Mouse (Mus musculus): ENCODE results near the gene Fzd10. TPM values are rescaled to one million over a fixed set of nuclear protein-coding genes. Genes with fewer than 3 reads are reported as not detected.

Fzd10 gene
- not detected in 2 replicates for total RNA-seq (2012; rRNA removed)
- not detected for polyA plus RNA-seq (2012; ENCODE audit: insufficient read depth in 1 of 2, insufficient read length in 2 of 2, low read depth in 1 of 2, low replicate concordance in 2 of 2, missing spikeins in 1 of 2)

DNA sequence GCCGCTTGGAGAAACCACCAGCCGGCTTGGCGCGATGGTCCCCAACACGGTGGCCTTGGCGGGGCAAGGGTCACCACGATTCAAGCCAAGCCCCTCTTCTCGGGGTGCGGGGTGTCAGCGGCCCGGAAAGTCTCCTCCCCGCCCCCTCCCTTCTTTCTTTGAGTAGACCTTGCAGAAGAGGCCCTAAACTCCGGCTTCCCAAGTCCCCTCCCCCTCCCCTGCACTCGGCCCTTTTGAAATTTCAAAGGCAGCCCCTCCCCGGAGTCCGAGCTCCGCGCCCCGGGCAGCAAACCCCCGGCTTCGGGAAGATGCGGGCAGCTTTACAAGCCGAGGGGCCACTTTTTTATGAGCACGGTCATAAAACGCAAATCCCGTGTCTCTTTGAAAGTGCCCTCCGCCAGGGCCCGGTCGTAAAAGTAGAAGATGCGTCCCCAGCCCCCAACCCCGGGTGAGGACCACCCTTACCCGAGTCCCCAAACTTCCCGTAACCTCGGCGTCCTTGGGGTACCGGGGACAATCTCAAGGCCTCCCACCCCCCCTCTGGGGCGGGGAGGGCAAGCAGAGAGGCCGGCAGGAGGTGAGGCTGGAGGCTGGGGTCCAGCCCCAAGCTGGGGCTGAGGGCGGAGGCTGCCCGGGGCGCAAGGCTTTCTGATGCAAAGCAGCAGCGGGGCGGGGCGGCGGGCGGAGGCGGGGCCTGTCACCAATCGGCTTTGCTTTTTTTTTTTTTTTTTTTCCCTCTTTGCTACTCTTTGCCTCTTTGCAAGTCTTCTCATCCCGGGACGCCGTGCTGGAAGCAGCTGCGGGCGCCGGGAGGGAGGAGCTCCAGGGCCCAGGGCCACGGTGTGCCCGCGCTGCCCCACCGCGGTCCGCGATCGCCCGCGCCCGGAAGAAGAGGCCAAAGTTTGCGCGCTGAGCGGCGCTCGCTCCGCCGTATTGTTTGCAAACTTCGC lies at the start of gene Fzd10:
Gene Fzd10, plus strand, starts transcription at position 773 of the 950 bp plus-strand sequence.
- Histone ChIP-seq H3K4me3 (ENCODE audit: control insufficient read depth in 1 of 2, insufficient read depth in 1 of 2, low read depth in 2 of 2, low read length in 2 of 2) (no peak within 1 kb of the TSS), H3K79me2 (ENCODE audit: control insufficient read depth, insufficient read depth, low read length, poor library complexity) (no peaks in the 10 kb centered on the region), H3K27me3 (ENCODE audit: control insufficient read depth in 1 of 2, insufficient read depth in 2 of 2, low read length in 2 of 2) (no peaks in the 10 kb centered on the region), H3K36me3 (ENCODE audit: control insufficient read depth in 1 of 2, insufficient read depth in 2 of 2, low read length in 2 of 2) (no peaks in the 10 kb centered on the region), H3K27ac (ENCODE audit: control insufficient read depth, low read depth, low read length) (no peak within 1 kb of the TSS), H3K9me3 (replicated peaks; ENCODE audit: insufficient read depth, low read length) (no peaks in the 10 kb centered on the region), H3K9ac (ENCODE audit: control insufficient read depth, low read depth, low read length, poor library complexity, severe bottlenecking) (no peak within 1 kb of the TSS), H3K4me1 (ENCODE audit: control insufficient read depth in 1 of 2, insufficient read depth in 2 of 2, low read length in 2 of 2) (no peaks in the 10 kb centered on the region)
- DNase-seq (ENCODE audit: low read depth, low spot score) = no peak
- no peak for TF ChIP-seq TCF12 (IDR thresholded peaks at IDR 0.05; ENCODE audit: low read depth, low read length)
- no peak for TF ChIP-seq USF1 (IDR thresholded peaks at IDR 0.05; ENCODE audit: low read depth, low read length)
- TF ChIP-seq TAL1 (IDR thresholded peaks at IDR 0.05; ENCODE audit: low read length) = no peak
- TF ChIP-seq CTCF (IDR thresholded peaks at IDR 0.05 in 2 of 3, conservative IDR thresholded peaks at IDR 0.05 in 1 of 3; ENCODE audit: control insufficient read depth in 1 of 3, insufficient read depth in 1 of 3, low read depth in 2 of 3, low read length in 3 of 3, poor library complexity in 1 of 3, severe bottlenecking in 1 of 3) = no peak
- TF ChIP-seq RAD21 (IDR thresholded peaks at IDR 0.05; ENCODE audit: low read depth, low read length) = no peak
- TF ChIP-seq RCOR1 (IDR thresholded peaks at IDR 0.05; ENCODE audit: low read depth, low read length) = no peak

DNA sequence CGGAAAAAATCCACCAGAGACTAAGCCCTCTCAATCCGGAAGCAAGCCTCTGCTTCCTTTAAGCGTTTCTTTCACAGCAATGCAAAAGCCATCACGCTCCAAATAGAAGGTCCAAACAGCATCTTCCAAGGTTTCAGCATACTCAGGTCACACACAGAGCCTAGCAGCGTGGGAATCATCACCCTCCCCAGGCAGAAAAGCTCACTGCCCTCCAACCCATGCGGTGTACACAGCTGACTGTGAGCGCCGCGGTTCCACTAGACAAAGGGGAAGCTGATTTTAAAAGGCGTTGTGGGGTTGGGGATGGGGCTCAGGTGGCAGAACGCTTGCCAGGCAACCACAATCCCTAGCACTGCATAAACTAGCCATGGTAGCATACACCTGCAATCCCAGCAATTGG lies 49.2 kb upstream of the Fzd10 start:
- no peaks in the 10 kb centered on the region for H3K9me3 ChIP-seq (replicated peaks; ENCODE audit: insufficient read depth, low read length)
- TF ChIP-seq TAL1 (IDR thresholded peaks at IDR 0.05; ENCODE audit: low read length) (no peak), GABPA (IDR thresholded peaks at IDR 0.05; ENCODE audit: low read depth, low read length) (no peak), SMC3 (IDR thresholded peaks at IDR 0.05; ENCODE audit: low read depth, low read length) (no peak), POLR2AphosphoS2 (IDR thresholded peaks at IDR 0.05; ENCODE audit: low read length) (no peak), KAT2A (conservative IDR thresholded peaks at IDR 0.05; ENCODE audit: low read depth, low read length) (no peak), MYC (IDR thresholded peaks at IDR 0.05; ENCODE audit: low read depth, low read length) (no peak), ZC3H11A (IDR thresholded peaks at IDR 0.05; ENCODE audit: low read depth, low read length) (no peak), MYB (IDR thresholded peaks at IDR 0.05; ENCODE audit: low read depth, low read length) (no peak), EP300 (IDR thresholded peaks at IDR 0.05; ENCODE audit: low read depth in 1 of 2, low read length in 2 of 2) (no peak), POLR2A (IDR thresholded peaks at IDR 0.05; ENCODE audit: control insufficient read depth in 1 of 2, insufficient read depth in 1 of 2, low read depth in 1 of 2, low read length in 2 of 2, poor library complexity in 1 of 2) (no peak), CTCF (IDR thresholded peaks at IDR 0.05 in 2 of 3, conservative IDR thresholded peaks at IDR 0.05 in 1 of 3; ENCODE audit: control insufficient read depth in 1 of 3, insufficient read depth in 1 of 3, low read depth in 2 of 3, low read length in 3 of 3, poor library complexity in 1 of 3, severe bottlenecking in 1 of 3) (no peak), TBP (IDR thresholded peaks at IDR 0.05; ENCODE audit: low read depth, low read length) (no peak), MAZ (IDR thresholded peaks at IDR 0.05; ENCODE audit: low read depth, low read length) (no peak), NRF1 (IDR thresholded peaks at IDR 0.05; ENCODE audit: insufficient read depth, low read depth, low read length, poor library complexity, severe bottlenecking) (no peak), ZKSCAN1 (IDR thresholded peaks at IDR 0.05; ENCODE audit: low read depth, low read length) (no peak), SIN3A (IDR thresholded peaks at IDR 0.05; ENCODE audit: low read length) (no peak)

More for the DNA sequence above, 49.2 kb upstream of the Fzd10 start:
- Histone ChIP-seq H3K79me2 (ENCODE audit: control insufficient read depth, insufficient read depth, low read length, poor library complexity) (no peaks in the 10 kb centered on the region), H3K27me3 (ENCODE audit: control insufficient read depth in 1 of 2, insufficient read depth in 2 of 2, low read length in 2 of 2) (no peaks in the 10 kb centered on the region), H3K27ac (ENCODE audit: control insufficient read depth, low read depth, low read length) (no peak overlapping the region), H3K36me3 (ENCODE audit: control insufficient read depth in 1 of 2, insufficient read depth in 2 of 2, low read length in 2 of 2) (no peaks in the 10 kb centered on the region), H3K4me3 (ENCODE audit: control insufficient read depth in 1 of 2, insufficient read depth in 1 of 2, low read depth in 2 of 2, low read length in 2 of 2) (no peak overlapping the region), H3K9ac (ENCODE audit: control insufficient read depth, low read depth, low read length, poor library complexity, severe bottlenecking) (no peak overlapping the region), H3K4me1 (ENCODE audit: control insufficient read depth in 1 of 2, insufficient read depth in 2 of 2, low read length in 2 of 2) (no peaks in the 10 kb centered on the region)
- DNase-seq (ENCODE audit: low read depth, low spot score) = no peak

Data from MEL (cell line).